Mouse (Mus musculus) left cerebral cortex, postnatal 4 days (tissue): ENCODE results near the gene Reep3. TPM values are rescaled to one million over a fixed set of nuclear protein-coding genes. Genes with fewer than 3 reads are reported as not detected.
"Not testable (repeated sequence)": the region's sequence is repeated elsewhere in the genome, so short reads cannot be mapped to it uniquely, and the experiment has no call there.

ENCODE experiments used
- DNase-seq: peaks from one replicate; pipeline ENCODE4 v3.0.0-alpha.2; 2022
- intact Hi-C: fragments of 180-260 bp; cut with DNase I; formaldehyde crosslinking; loops from one replicate; pipeline ENCODE4 v1.15.1; 2025
- total RNA-seq, 2 experiments: library from RNA; stranded (reverse); gene quantifications; 2 replicates each; pipeline ENCODE4 v1.2.3; 2021

Gene Reep3
- total RNA-seq, 2 experiments from 2014 or later: 24.4 to 27.9 TPM

GRCm38 (mm10) chr10:67023092-67023491, 73.7 kb downstream of the Reep3 start:
- no peak for DNase-seq
- intact Hi-C loops: no loop called here

- intact Hi-C loops: no loop called here
- DNase-seq: no peak
These were observed 75.3 kb downstream of the Reep3 start for GRCm38 (mm10) chr10:67021494-67021893.

GRCm38 (mm10) chr10:67018875-67019274, 77.9 kb downstream of the Reep3 start:
- DNase-seq: peak; percentile 68
- intact Hi-C loops: no loop called here

- intact Hi-C loops: no loop called here
- DNase-seq: no peak
These were observed 78.9 kb downstream of the Reep3 start for GRCm38 (mm10) chr10:67017891-67018290.

DNA sequence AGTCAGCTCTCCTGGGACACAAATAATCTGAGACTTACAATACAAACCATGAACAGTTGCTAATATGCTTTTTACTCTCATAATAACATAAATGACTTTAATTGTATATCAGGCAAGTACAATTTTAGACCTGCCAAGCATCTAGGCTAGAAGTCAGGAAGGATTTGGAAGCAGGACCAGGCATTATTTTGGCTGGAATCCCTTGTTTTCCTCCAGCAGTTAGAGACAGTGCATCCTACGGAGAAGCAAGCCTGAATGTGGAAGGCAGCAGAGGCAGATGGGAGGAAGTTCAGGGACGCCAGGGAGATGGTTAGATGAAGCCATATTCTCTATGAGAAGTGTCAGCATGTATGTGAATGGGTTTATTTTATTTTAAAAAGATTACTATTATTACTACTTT, 79.4 kb downstream of the Reep3 start:
- intact Hi-C loops: no loop called here

GRCm38 (mm10) chr10:67016615-67017278, 80.0 kb downstream of the Reep3 start:
- intact Hi-C loops: no loop called here
- no peak for DNase-seq

More for the DNA sequence above, 79.4 kb downstream of the Reep3 start:
- no peak for DNase-seq

DNA sequence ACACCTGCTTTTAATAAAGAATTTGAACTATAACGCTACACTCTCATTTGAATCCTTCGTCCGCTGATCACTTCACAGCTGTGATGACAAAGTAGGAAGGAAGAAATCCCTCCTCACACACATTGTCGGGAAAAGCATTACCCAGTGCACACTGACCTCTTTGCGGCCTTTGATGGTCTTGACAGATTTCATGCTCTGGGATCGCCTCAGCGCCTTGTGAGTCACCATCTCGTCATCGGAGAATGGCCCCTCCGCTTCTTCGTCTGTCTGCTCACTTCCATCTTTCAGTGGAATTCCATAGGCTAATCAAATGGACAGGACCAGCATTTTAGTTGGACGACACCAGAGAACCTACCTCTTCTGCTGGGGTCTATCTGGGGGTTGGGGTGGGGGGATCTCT, 82.0 kb downstream of the Reep3 start:
- no peak for DNase-seq
- intact Hi-C loops: no loop called here

GRCm38 (mm10) chr10:67010521-67010920, 86.2 kb downstream of the Reep3 start:
- no peak for DNase-seq
- intact Hi-C loops: no loop called here

DNA sequence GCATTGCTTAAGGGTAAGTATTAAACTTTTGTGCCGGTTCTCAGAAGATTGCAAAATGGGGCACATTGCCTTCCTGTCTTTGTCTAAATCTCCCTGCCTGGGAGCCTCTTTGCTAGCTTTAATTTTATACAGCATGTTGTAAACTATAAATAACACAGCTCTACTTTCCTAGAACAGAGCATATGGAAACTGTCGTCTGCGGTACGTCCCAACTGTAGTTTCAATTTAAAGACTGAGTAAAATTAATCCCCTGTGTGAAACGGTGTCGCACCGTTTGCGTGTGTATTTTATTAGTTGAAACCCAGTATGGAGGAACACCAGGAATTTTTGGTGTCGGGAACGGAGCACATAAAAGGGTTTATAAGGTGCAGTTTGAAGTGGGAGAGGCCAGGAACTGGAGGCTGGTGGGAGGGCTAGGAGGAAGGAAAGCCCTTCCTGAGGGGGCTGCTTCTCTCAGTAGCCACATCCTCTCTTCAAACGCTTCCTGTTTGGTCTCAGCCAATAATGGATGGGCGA, 92.2 kb downstream of the Reep3 start:
- DNase-seq: no peak
- intact Hi-C loops: loop anchor here (5.0 to 10.0 kb wide), 2 partner anchors 90 to 92 kb away; partner anchors contain the start of genes Jmjd1c and Reep3

GRCm38 (mm10) chr10:67003743-67004526, 92.8 kb downstream of the Reep3 start:
- intact Hi-C loops: loop anchor here (5.0 to 10.0 kb wide), 2 partner anchors 91 to 92 kb away; partner anchors contain the start of genes Jmjd1c and Reep3
- peak; percentile 85 for DNase-seq

- intact Hi-C loops: loop anchor here (5.0 to 10.0 kb wide), 2 partner anchors 91 to 92 kb away; partner anchors contain the start of genes Jmjd1c and Reep3
- peak; percentile 67 for DNase-seq
These were observed 93.6 kb downstream of the Reep3 start for GRCm38 (mm10) chr10:67003009-67003742.

- DNase-seq: peak; percentile 39
- intact Hi-C loops: loop anchor here (5.0 to 10.0 kb wide), 2 partner anchors 90 to 92 kb away; partner anchors contain the start of genes Jmjd1c and Reep3
These were observed 94.3 kb downstream of the Reep3 start for GRCm38 (mm10) chr10:67002207-67003008.

- intact Hi-C loops: loop anchor here (5.0 to 10.0 kb wide), 2 partner anchors 89 to 94 kb away; partner anchors contain the start of genes Jmjd1c and Reep3
- DNase-seq: not testable (repeated sequence)
These were observed 95.7 kb downstream of the Reep3 start for GRCm38 (mm10) chr10:67000958-67001615.

- intact Hi-C loops: loop anchor here (5.0 to 10.0 kb wide), 2 partner anchors 88 to 95 kb away; partner anchors contain the start of genes Jmjd1c and Reep3
- no peak for DNase-seq
These were observed 96.6 kb downstream of the Reep3 start for GRCm38 (mm10) chr10:67000136-67000535.

- intact Hi-C loops: no loop called here
- DNase-seq: no peak
These were observed 98.0 kb downstream of the Reep3 start for GRCm38 (mm10) chr10:66998770-66999169.

- intact Hi-C loops: no loop called here
- peak; percentile 23 for DNase-seq
These were observed 101.6 kb downstream of the Reep3 start for GRCm38 (mm10) chr10:66995181-66995580.

DNA sequence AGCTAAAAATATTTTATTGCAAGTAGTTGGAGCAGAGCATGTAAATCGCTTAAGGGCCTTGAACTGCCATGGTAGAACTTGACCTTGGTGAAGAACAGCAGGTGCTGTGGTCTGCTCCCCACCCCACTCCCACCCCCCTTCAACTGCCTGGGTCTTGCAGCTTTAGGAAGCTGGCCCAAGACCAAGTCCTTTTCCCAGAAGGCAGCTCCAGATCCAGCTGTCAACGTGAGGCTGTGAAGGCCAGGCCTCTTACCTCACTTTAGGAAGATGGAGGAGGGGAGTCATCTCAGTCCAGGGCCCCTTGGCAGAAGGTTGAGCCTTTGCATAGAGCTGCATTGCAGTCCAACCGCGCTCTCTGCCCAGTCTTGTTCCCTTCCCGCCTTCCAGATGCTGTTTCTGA, 102.3 kb downstream of the Reep3 start:
- DNase-seq: peak; percentile 52
- intact Hi-C loops: no loop called here

DNA sequence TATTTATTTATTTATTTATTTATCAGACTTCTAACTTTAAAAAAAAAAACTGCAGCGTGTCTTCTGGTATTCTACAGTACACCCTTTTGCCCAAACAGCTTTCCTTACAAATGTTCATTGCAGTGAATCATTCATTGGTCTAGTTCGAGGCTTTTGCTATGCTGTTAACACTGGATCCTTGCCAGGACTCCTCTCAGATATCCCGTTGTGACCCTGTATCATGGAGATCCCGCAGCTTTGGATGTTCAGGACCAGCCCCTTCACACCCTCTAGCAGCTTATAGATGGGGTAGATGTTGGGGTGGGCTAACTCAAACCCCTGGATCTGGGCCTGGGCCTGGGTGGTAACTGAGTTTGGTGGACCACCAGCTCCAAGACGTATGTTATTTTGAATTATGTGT, 104.2 kb downstream of the Reep3 start:
- intact Hi-C loops: no loop called here
- DNase-seq: no peak

GRCm38 (mm10) chr10:66990506-66990905, 106.2 kb downstream of the Reep3 start:
- no peak for DNase-seq
- intact Hi-C loops: no loop called here
